Mouse (Mus musculus): ENCODE results near the gene Gtpbp8.

GRCm38 (mm10) chr16:44686991-44687718, 59.0 kb downstream of the Gtpbp8 start:
- TF ChIP-seq CTCF (IDR thresholded peaks at IDR 0.05; ENCODE audit: low read depth) = no peak
- TF ChIP-seq EP300 (IDR thresholded peaks at IDR 0.05; ENCODE audit: low read depth) = no peak

All from liver, embryonic 14.5 days (tissue).